Mouse (Mus musculus) lung, postnatal 0 days (tissue): Measurements from ENCODE around the gene C8g.

Experiments used
- CTCF ChIP-seq: IDR thresholded peaks from 2 replicates; pipeline ENCODE4 v1.5.1; 2016; ENCODE audit warnings: antibody characterized with exemption, mild to moderate bottlenecking
- EP300 ChIP-seq: IDR thresholded peaks from 2 replicates; pipeline ENCODE4 v1.6.1; 2016; ENCODE audit warnings: antibody characterized with exemption, mild to moderate bottlenecking, control low read depth

GRCm38 (mm10) chr2:25551186-25551585, 49.7 kb upstream of the C8g start:
- TF ChIP-seq CTCF (peak; percentile 81), EP300 (no peak)
